Mouse (Mus musculus) neutrophil, adult 5-6 weeks (primary cell): ENCODE data around the gene Fcho2. TPM values are rescaled to one million over a fixed set of nuclear protein-coding genes. Genes with fewer than 3 reads are reported as not detected.

Experiments
- ATAC-seq: fragments of 151-379, 151-347 bp; 2 replicates; pipeline ENCODE4 v1.8.0; 2017; ENCODE audit warnings: mild to moderate bottlenecking, moderate TSS enrichment; ENCODE audit not compliant: insufficient number of reproducible peaks, poor library complexity, low FRiP score, severe bottlenecking; ENCODE audit errors: extremely low read depth
- total RNA-seq: library from RNA; stranded (forward); fragments of 200-1000 nt; gene quantifications from 2 replicates; pipeline ENCODE4 v1.2.3, GENCODE M21; 2017

The Fcho2 gene
- total RNA-seq, 1 experiment from 2014 or later, result 93.2 TPM

- ATAC-seq, result no peak
Observed at GRCm38 (mm10) chr13:98812285-98812684, 3.0 kb downstream of the Fcho2 start.

DNA sequence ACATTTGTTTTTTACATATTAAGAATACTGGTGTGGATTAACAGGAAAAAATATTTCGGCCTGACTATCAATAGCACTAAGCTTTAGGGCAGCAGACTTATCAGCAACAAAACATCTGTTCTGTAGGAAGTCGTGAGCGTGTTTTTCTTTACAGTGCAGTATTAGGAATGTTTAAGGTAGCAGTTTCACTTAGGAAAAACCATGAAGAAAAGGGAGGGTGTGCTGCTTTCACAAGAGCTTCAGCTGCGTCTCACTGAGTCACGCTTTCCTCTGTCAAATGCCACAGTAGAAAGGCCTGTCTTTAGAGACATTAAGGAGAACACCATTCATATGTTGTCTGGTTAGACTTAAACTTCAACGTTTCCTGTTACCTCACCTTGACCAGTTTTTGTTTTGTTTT is 5.1 kb downstream of the Fcho2 start:
- no peak for ATAC-seq

- no peak for ATAC-seq
Observed at GRCm38 (mm10) chr13:98809087-98809486, 6.2 kb downstream of the Fcho2 start.

DNA sequence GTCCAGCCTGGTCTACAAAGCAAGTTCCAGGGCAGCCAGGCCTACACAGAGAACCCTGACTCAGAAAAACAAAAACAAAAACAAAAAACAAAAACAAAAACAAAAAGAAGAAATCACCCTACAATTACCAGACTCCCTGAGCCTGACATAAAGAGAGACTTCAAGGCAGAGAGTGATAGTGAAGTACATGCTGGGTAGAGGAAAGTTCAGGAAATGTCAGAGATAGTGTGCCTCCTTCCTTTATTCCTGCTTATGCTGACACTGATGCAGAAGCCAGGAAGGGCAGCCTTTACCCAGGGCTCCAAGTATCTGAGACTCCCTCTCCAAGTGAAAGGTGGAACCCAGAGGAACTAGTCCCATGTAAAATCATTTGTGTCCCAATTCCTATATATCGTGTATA is 10.8 kb downstream of the Fcho2 start:
- no peak for ATAC-seq

DNA sequence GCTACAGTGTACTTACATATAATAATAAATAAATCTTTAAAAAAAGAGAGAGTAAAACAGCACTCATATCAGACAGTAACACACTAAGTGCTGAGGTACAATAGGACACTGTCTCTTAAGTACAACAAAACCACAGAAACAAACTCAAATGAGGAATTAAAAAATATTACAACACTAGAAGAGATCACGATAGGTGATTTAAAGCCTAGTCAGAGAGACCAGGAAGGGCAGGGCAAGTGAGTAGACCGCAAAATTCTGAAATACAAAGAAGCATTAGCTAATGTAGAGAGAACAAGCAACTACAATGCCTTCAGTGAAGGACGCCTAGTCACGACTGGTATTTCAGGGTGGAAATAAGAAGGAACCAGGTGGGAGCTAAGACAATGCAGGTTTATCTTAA is 11.6 kb downstream of the Fcho2 start:
- ATAC-seq, result peak; percentile 87

DNA sequence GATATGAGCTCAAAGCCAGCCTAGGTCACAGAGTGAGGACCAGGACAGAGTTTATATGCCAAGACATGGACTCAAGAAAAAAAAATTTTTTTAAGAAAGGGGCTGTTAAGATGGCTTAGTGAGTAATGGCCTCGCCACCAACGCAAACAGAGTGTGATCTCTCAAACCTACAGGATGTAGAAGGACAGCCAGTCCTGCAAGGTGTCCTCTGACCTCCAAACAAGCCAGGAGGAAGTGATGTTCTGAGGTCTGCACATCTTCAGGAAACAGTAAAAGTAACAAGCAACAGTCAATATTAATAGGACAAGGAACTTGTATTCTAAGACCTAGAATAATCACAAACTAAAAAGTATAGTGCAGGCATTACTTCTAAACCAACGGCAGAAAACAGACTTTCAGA is 12.3 kb downstream of the Fcho2 start:
- no peak for ATAC-seq

DNA sequence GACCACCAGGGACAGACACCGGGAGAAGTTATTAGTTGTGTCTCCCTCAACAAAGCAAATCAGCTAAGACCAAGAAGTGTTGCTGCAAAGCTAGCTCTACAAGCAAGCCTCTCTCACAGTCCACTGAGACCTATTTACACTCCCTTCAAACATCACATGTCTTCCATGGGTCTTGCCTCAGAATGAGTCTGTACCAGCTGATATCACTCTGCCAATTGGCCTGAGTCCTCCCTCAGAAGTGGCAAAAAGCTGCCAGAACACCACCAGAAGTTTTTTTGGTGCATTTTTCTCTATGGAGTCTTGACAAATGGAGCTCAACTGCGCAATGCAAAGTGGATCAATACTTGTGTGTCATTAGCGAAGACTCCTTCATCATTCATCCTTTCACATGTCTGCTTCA is 19.7 kb downstream of the Fcho2 start:
- no peak for ATAC-seq

GRCm38 (mm10) chr13:98792864-98793263 is 22.4 kb downstream of the Fcho2 start:
- ATAC-seq, result no peak

DNA sequence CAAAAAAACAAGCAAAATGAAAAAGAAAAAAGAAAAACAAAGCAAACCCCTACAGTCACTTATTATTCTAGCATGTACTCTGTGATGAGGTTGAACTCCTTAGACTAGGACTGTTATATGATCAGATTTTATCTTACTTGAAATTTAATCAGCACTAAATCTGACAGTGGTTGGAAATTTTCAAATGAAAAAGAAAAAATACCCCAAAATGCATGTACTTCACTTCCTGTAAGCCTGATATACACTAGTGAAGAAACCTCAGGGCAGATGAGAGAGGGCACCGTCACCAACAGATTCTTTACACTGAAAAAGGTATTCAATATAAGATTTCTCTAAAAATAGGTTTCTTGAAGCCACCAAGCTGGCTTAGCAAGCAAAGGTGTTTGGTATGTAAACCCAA is 23.6 kb downstream of the Fcho2 start:
- ATAC-seq, result no peak

DNA sequence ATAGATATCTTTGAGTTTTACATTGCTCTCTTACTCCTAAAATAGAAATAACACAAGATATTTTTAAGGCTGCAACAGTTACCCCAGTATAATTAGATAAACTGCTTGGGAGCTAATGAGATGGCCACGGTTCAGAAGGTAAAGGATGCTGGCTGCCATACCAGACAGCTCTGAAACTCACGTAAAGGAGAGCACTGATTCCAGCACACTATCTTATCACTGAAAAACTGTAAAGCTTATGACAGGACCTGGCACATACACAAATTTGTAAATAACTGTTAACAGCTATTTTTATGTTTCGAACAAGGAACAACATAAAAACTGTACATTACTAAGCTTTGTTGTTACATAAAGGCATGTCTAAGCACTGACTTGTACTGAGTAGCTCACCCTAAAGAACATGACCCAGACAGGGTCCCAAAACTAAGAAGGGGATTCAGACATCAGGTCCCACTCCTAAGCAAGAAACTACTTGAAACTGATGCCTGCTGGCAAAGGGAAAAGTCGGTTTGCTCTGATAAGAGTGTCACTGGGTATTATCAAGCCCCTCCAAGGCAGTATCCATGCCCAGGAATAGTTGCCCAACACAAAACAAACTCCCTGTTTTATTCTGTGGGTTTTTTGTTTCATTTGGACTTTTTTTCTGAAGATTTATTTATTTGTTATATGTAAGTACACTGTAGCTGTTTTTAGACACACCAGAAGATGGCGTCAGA is 28.1 kb downstream of the Fcho2 start:
- ATAC-seq, result no peak

- no peak for ATAC-seq
Observed at GRCm38 (mm10) chr13:98777959-98778358, 37.3 kb downstream of the Fcho2 start.

DNA sequence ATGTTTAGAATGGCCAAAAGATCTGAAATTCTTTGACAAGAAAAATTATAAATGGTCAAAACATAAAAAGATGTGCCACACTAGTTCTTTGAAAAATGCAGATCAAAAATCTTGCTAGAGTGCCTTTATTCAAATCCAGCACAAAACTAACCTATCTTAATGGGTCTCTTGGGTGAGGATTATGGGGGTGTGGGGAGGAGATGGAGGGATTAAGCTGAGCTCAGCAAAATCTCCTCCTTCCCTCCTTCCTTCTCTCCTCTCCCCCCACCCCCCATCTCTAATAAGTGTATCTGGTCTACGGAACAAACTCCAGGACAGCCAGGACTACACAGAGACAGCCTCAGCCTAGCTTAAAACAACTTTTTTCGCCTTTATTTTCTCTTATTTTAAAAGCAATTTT is 43.8 kb downstream of the Fcho2 start:
- no peak for ATAC-seq

DNA sequence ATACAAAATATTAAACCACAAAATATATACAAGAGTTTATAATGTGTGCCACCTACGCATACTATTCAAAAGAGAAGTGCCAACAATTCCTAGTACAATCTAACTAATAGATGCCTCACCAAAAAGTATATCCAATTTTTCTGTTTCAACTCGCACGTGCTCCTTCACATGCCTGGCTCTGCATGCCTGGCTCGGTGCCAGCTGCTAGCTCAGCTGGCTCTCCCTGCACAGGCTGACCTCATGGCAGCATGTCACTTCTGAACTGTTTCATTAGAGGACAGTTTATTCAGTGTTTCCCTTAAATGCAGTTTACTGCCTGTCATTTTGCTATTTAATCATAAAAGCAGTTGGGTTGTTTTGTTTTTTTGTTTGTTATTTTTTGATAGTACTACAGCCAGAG is 46.9 kb downstream of the Fcho2 start:
- no peak for ATAC-seq

DNA sequence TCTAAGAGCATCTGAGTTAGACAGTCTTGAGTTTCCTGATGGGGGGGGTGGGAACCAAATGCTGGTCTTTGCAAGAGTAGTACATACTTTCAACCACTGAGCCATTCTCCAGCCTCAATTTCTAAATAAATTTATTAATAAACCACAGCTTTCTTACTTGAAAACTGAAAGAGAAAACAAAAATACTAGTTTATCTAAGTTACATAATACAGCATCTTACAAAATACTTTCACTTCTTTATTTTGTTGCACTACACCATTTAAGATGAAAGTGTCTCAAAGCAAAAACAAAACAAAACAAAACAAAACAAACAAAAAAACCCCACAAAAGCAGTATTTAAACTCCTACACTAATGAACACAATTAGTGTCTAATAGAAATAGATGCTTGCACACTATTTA is 53.5 kb downstream of the Fcho2 start:
- ATAC-seq, result no peak

DNA sequence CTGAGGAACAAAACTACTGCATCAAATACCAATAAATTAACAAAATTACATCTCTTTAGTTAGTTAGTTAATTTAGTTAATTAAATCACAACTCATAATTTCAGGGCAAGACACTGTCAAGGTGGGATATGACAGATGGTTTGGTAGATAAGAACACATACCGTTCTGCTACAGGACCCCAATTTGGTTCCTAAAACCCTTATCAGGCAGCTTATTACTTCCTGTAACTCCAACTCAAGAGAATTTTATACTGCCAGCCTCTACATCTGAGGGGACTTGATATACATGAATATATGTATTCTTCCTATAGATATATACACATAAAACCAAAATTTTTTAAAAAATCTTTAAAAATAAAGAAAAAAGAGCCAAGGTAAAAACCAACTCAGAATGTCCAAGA is 59.4 kb downstream of the Fcho2 start:
- no peak for ATAC-seq

- no peak for ATAC-seq
Observed at GRCm38 (mm10) chr13:98744679-98745078, 70.6 kb downstream of the Fcho2 start.

GRCm38 (mm10) chr13:98743829-98744228 is 71.4 kb downstream of the Fcho2 start:
- ATAC-seq, result no peak

GRCm38 (mm10) chr13:98743214-98743613 is 72.0 kb downstream of the Fcho2 start:
- no peak for ATAC-seq

DNA sequence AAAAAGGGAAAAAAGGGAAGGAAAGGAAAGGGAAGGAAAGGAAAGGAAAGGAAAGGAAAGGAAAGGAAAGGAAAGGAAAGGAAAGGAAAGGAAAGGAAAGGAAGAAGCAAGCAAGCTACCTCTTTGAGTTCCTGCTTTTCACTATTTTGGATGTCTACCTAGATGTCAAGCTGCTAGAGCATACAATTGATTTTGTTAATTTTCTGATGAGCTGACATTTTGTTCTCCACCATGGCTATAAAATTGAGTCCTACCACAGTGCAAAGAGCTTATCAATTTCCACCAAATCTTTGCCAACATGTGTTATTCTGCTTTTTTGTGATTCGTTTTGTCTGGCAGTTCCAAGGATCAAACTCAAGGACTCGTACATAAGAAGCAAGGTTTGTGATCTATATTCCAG is 77.0 kb downstream of the Fcho2 start:
- ATAC-seq, result 0 out of 2 replicates have a peak, but pooled peaks have one; percentile 26

GRCm38 (mm10) chr13:98733292-98733691 is 82.0 kb downstream of the Fcho2 start:
- no peak for ATAC-seq
